Mouse (Mus musculus): Measurements from ENCODE around the gene Hspb6. TPM values are rescaled to one million over a fixed set of nuclear protein-coding genes. Genes with fewer than 3 reads are reported as not detected.

Gene Hspb6
- total RNA-seq, 2 experiments from 2014 or later: 279 to 308 TPM

DNA sequence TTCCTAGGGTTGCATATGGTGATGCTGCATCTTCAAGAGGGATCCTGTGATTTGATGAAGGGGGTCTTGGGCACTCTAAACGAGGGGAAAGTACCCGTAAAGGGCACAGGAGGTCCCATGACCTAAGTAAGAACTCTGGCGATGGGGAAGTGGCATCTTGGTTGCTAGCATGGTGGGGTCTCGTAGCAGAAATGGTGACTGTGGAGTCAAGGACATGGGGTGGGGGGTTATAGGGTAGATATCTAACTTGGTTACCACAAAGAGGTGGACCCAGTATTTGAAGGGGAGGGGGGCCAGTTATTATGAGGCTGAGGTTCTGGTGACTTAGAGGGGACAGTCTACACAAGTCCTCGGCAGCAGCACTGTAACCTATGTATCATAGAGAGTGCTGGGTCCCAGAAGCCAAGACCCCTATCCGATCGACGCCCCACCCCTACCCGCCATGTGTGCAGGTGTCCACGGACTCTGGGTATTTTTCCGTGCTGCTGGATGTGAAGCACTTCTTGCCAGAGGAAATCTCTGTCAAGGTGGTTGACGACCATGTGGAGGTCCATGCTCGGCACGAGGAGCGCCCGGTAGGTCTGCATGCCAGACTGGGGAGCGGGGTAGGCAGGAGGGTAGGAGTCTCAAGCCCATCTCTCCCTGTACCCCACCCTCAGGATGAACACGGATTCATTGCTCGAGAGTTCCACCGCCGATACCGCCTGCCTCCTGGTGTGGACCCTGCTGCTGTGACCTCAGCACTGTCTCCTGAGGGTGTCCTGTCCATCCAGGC is 2.0 kb downstream of the Hspb6 start:
- DNase-seq: peak; percentile 7

DNA sequence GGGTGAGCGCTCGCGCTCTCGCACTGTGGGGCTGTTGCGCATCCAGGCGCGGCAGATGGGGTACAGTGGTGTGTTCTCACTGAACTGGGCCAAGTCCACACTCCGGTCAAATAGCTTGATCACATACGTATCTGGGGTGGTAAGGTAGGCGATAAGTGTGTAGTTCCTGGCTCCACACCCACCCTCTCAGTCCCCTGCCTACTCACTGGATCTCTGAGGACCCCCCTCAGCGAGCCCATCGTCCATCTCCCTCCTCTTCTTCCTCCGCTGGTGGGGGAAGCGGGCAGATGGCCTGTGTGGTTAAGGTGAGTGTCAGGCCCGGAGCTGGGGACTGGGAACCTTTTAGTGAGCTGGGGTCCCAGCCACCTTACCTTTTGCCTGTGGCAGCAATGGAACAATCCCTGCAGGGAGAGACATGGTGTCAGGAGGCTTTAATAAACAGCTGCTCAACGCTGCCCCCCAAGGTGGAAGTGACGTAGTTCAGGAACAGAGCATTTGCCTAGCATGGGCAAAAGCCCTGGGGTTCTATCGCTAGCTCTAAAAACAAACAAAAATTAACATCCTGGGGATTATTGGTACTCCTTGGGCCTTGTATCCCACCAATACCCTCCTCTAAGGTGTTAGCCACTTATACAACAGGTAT is 5.0 kb downstream of the Hspb6 start:
- DNase-seq: peak; percentile 29

DNA sequence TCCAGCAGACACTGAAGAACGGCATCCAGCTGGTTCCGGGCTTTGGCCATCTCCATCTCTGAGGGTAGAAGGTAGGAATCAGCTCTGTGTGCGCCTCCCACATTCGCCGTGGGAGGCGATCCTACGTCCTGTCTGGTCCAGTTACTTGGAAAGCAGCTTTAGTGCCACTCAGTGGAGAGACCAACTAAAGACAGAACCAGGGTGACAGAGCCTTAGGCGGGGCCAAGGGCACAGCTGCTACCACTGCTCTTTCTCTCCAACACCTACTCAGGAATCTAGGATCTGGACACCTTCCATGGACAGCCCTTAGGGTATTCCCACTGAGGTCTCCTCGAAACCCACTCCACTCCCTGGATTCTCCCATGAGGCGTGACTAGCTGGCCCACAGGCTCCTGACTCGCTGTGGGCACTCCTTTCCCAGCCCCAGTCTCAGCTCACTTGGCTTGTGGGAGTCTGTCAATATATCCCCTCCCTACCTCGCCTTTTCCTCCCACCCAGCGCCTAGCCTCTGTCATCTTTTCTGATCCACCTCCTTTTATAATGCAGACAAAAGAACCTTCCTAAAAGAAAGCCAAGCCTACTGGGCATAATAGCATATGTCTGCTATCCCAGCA is 6.0 kb downstream of the Hspb6 start:
- DNase-seq: no peak

DNA sequence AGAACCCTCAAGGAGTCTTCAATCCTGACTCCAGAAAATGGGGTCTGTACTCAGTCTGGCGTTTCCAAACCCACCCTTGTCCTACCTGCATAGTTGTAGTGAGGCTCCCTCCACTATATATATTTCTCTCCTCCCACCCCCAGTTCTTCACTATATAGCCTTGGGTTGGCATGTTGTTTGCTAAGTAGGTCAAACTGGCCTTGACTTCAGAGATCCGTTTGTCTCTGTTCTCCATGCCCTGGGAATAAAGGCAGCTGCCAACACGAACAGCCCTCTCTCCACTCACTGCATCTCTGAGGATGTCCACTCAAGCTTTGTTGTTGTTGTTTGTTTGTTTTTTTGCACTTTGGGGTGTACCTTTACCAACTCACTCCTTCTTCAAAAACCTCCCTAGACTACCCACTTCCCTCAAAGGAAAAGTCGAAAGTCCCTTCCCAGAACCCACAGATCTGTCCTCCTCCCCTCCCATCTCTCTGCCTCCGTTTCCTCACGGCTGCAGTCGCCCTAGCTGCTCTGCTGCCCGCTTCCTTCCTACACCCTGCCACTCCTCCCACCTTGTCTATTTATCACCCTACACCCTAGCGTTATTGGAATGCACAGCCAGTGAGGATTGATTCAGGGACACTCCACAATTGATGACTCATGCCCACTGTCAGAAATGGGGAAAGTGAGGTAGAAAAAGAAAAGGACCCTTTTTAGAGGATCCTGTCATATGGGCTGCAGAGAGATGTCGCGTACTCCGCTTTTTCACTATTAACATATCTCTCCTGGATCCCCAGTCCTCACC is 6.9 kb downstream of the Hspb6 start:
- DNase-seq: no peak

DNA sequence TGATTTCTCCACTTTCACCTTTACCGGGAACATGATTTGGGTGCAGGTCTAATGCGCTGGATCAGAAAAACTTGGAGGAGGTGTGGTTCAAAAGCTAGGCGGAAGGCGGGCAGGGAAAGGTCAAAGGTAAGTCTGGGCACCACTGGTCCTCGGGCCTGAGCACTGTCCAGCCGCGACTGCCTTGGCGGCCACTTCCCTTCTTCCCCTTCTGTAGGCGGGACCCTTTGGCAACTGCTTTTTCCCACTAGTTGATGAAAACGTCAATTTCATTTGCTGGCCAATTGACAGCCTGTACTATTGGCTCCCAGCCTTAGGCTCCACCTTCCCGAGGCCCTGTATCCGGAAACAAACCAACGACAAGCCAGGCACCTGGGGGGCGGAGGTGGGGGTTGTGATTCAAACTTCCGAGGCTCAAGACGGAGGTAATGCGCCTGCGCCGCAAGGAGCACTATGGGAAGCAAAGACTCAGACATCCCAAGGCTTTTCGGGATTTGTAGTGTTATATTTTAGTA is 7.5 kb downstream of the Hspb6 start, which contains the start of gene Lin37:
TSS of gene Lin37 (minus strand) at position 396 of the 512 bp plus-strand sequence.
- peak; percentile 96 for DNase-seq

GRCm38 (mm10) chr7:30560296-30560695 is 8.3 kb downstream of the Hspb6 start:
- DNase-seq: no peak

GRCm38 (mm10) chr7:30562526-30563116 is 10.6 kb downstream of the Hspb6 start:
- DNase-seq: no peak

DNA sequence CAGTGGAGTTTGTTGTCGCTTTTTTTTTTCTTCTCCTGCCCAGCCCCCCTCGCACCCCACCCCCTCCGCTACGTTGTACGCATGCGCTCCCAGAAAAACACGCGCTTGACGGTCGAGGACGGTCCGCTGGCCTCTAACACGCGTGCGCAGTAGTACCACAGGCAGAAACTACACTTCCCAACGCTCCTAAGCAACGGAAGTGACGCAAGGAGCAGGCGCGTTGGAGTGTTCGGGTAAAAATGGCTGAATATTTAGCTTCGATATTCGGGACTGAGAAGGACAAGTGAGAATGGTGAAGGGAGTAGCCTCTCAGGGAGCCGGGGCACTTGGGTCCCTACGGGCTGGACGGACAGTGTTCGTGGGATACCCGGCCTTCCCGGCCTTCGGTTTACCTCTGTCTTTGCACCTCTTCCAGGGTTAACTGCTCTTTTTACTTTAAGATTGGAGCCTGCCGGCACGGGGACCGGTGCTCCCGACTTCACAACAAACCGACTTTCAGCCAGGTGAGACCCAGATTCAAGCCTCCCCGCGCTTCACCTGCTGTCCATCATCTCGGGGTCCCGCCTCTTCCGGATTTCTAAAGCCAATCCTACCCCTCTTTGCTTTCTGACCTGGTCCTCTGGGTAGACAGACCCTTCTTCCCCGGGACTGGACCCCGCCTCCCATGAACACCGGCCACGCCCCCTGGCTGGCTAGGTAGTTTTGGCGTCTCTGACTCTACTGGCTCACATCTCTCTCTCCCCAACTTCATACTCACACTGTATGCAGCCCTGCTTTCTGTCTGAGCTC is 11.3 kb downstream of the Hspb6 start, which contains the start of the genes U2af1l4, Gm49396 and Psenen:
TSS of gene U2af1l4 (plus strand) at position 185 of the 789 bp plus-strand sequence.
TSS of gene Gm49396 (plus strand) at position 228 of the 789 bp plus-strand sequence.
TSS of gene Psenen (minus strand) at position 511 of the 789 bp plus-strand sequence.
- DNase-seq: peak; percentile 97

GRCm38 (mm10) chr7:30563906-30564280 is 11.9 kb downstream of the Hspb6 start:
- DNase-seq: no peak

GRCm38 (mm10) chr7:30564970-30565571 is 13.1 kb downstream of the Hspb6 start, which contains the start of gene Igflr1:
Gene Igflr1 (plus strand): TSS chr7:30565427.
- DNase-seq: no peak

DNA sequence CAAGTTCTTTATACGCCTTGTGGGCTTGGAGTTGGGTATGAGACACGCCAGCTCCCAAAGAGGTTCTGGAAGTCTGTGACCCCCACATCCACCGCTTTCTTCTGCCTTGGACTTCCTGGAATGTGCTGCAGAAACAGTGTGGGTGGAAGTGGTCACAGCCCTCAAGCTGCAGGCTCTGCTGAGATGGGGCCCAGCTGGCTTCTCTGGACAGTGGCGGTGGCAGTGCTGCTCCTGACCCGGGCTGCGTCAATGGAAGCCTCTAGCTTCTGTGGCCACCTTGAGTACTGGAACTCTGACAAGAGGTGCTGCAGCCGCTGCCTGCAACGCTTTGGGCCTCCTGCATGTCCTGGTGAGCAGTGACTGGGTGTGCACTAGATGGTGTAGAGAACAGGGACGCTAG is 14.1 kb downstream of the Hspb6 start:
- DNase-seq: no peak

DNA sequence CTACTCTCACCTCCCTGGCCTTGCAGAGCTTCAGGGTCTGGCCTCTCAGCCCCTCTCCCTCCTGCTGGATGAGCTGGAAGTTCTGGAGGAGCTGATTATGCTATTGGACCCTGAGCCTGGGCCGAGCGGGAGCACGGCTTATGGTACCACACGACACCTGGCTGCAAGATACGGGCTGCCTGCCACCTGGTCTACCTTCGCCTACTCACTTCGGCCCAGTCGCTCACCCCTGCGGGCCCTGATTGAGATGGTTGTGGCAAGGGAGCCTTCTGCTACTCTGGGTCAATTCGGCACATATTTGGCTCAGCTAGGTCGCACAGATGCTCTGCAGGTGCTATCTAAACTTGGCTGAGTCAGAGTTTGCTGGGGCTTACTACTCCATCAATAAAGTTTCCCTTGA is 15.6 kb downstream of the Hspb6 start:
- no peak for DNase-seq

GRCm38 (mm10) chr7:30572389-30572788 is 20.4 kb downstream of the Hspb6 start:
- no peak for DNase-seq

- DNase-seq: peak; percentile 81
Measured at GRCm38 (mm10) chr7:30572969-30573368, 21.0 kb downstream of the Hspb6 start.

GRCm38 (mm10) chr7:30579950-30580349 is 28.0 kb downstream of the Hspb6 start:
- DNase-seq: no peak

DNA sequence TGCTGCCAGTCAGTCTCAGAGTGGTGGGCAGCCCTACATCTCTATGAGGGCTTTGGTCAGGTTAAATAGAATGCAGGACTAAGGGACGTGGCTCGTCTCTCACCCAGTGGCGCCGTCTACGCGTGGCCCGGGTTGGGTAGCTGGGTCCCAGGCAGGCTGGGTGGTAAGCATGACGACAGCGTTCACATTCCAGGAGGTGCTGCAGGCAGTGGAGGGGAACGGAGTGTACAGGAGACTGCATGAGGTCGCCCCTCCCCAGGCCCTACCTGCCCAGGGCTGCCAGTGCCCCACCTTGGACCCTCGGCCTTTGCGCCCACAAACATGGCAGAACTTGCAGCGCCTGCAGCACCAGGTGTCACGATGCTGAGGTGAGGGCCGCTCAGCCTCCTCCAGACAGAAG is 29.6 kb downstream of the Hspb6 start:
- DNase-seq: no peak

DNA sequence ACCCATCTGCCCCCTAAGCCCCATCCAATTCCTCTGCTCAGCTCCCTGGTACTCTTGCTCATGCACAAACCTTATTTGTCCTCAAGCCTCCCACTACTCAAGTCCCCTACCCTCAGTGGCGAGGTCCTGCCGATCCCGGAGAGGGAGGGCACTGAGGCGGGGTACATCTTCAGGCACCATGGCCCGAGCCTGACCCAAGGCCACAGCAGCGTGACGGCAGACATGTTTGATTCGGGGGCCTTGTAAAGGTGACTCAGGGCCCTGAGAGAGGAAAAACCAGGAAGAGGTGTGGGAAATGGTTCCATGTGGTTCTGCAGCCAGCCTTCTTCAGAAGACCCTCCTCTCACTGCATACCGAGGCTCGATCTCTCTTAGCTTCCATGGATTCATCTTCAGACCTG is 32.4 kb downstream of the Hspb6 start:
- DNase-seq: peak; percentile 6

GRCm38 (mm10) chr7:30585170-30585569 is 33.2 kb downstream of the Hspb6 start:
- no peak for DNase-seq

GRCm38 (mm10) chr7:30586455-30587020 is 34.6 kb downstream of the Hspb6 start:
- DNase-seq: peak; percentile 18
